19 mouse cellular contexts compared by ENCODE assay signal in genomic region chr19:40415725-40416124, GRCm38 (mm10).
DNase-seq lines count a peak whose midpoint lies in the region; ATAC-seq and TF ChIP-seq lines count a peak whose summit lies in the region.
"Had no signal": no experiment of that assay in that cellular context is flagged by ENCODE, and none has a peak within 500 bp of the region (broad histone marks: within the 10 kb centered on the region; RNA-seq: fewer than 3 reads in every experiment).

No protein-coding gene starts in this region.

- no peaks in the 10 kb centered on the region for H3K36me3 ChIP-seq in kidney, embryonic 14.5 days (ENCODE audit: control insufficient read depth, insufficient read depth, low read length)
- no peaks in the 10 kb centered on the region for H3K36me3 ChIP-seq in thymus, adult 2 months (ENCODE audit: control insufficient read depth, insufficient read depth, low read length)
- H3K36me3 ChIP-seq: embryonic facial prominence, embryonic 15.5 days; forebrain, embryonic 10.5 days; hindbrain, embryonic 13.5 days had no signal

- H3K4me2 ChIP-seq in kidney, embryonic 14.5 days (replicated peaks; ENCODE audit: low read depth, low read length) = no peak overlapping the region
- H3K4me2 ChIP-seq: embryonic facial prominence, embryonic 15.5 days; hindbrain, embryonic 13.5 days had no signal

- no peak for TF ChIP-seq CTCF in layer of hippocampus, adult 2 months (conservative IDR thresholded peaks at IDR 0.05)
- no peak for TF ChIP-seq CTCF in thymus, adult 2 months (IDR thresholded peaks at IDR 0.05; ENCODE audit: borderline replicate concordance, control insufficient read depth, extremely low read depth, insufficient read depth, low read length, poor library complexity)

- TF ChIP-seq POLR2A in thymus, adult 2 months (IDR thresholded peaks at IDR 0.05; ENCODE audit: control insufficient read depth, extremely low read depth, insufficient read depth, low read length, poor library complexity) = no peak

- H3K4me1 ChIP-seq in kidney, embryonic 14.5 days (ENCODE audit: control insufficient read depth, insufficient read depth, low read length) = peaks cover 26% of the 10 kb centered on the region
- no peaks in the 10 kb centered on the region for H3K4me1 ChIP-seq in thymus, adult 2 months (replicated peaks; ENCODE audit: control insufficient read depth, insufficient read depth, low read length)
- H3K4me1 ChIP-seq: embryonic facial prominence, embryonic 15.5 days had no signal

- no peak overlapping the region for H3K4me3 ChIP-seq in kidney, embryonic 14.5 days (ENCODE audit: low read length)
- H3K4me3 ChIP-seq in layer of hippocampus, adult 2 months = no peak overlapping the region
- no peak overlapping the region for H3K4me3 ChIP-seq in thymus, adult 2 months (ENCODE audit: control insufficient read depth, insufficient read depth, low read length)
- H3K4me3 ChIP-seq: embryonic facial prominence, embryonic 15.5 days; erythroblast, embryonic 14.5 days; forebrain, embryonic 10.5 days; gastrocnemius, adult 2 months; hindbrain, embryonic 13.5 days had no signal

- no peak for ATAC-seq in kidney, embryonic 14.5 days (ENCODE audit: low FRiP score, low TSS enrichment)
- peak; percentile 68 for ATAC-seq in common myeloid progenitor, adult 5-6 weeks (replicated peaks; ENCODE audit: low read depth, poor library complexity, severe bottlenecking)
- peak; percentile 81 for ATAC-seq in hematopoietic stem cell, adult 5-6 weeks (replicated peaks in 1 of 2; ENCODE audit: insufficient read depth in 1 of 2, low FRiP score in 2 of 2, low TSS enrichment in 1 of 2, low read depth in 1 of 2, poor library complexity in 2 of 2, severe bottlenecking in 2 of 2)
- ATAC-seq: forebrain, embryonic 14.5 days had no signal

- H3K27me3 ChIP-seq in kidney, embryonic 14.5 days (ENCODE audit: control insufficient read depth, insufficient read depth, low read length) = no peaks in the 10 kb centered on the region
- H3K27me3 ChIP-seq in thymus, adult 2 months (ENCODE audit: control insufficient read depth, insufficient read depth, low read length) = no peaks in the 10 kb centered on the region
- H3K27me3 ChIP-seq: embryonic facial prominence, embryonic 15.5 days; hindbrain, embryonic 13.5 days had no signal

- H3K9ac ChIP-seq in kidney, embryonic 14.5 days (ENCODE audit: low read depth, low read length) = no peak overlapping the region
- H3K9ac ChIP-seq: embryonic facial prominence, embryonic 15.5 days; hindbrain, embryonic 13.5 days had no signal

- WGBS in kidney, embryonic 14.5 days = 67% methylated on average over 1 of the region's 1 CpGs
- 76% methylated on average over 1 of the region's 1 CpGs for WGBS in thymus, adult 2 months

- no peak for DNase-seq in kidney, postnatal 25 days
- DNase-seq in layer of hippocampus, adult 2 months (ENCODE audit: low spot score in 2 of 2) = no peak
- no peak for DNase-seq in layer of hippocampus, adult 9-11 months
- DNase-seq in ovary, postnatal 36 days (ENCODE audit: low spot score) = no peak
- no peak for DNase-seq in thymus, adult 2 months
- DNase-seq: adrenal gland, adult 8-10 months; adrenal gland, postnatal 36 days; cerebellum, adult 2 months; cerebellum, postnatal 10 days; gastrocnemius, adult 2 months; gastrocnemius, postnatal 36 days had no signal

- H3K9me3 ChIP-seq in kidney, embryonic 14.5 days (ENCODE audit: control insufficient read depth, low read length) = no peaks in the 10 kb centered on the region
- H3K9me3 ChIP-seq: embryonic facial prominence, embryonic 15.5 days; forebrain, embryonic 10.5 days; hindbrain, embryonic 13.5 days had no signal

- peak overlapping the region; percentile 7; the same call in 1 of the 2 replicates for H3K27ac ChIP-seq in kidney, embryonic 14.5 days (ENCODE audit: low read depth, low read length)
- H3K27ac ChIP-seq in layer of hippocampus, adult 2 months = peak overlapping the region; percentile 65; the same call in 1 of the 2 replicates
- H3K27ac ChIP-seq in thymus, adult 2 months (ENCODE audit: control insufficient read depth, insufficient read depth, low read length) = no peak overlapping the region
